Mouse (Mus musculus) mouse embryonic stem cell (cell line): ENCODE results near the gene Pigq.

ENCODE experiments used
- in situ Hi-C, 2 experiments: fragments of 300-500 bp; cut with MboI; formaldehyde crosslinking; loops; 1 replicate in 1 of 2; 3 replicates in 1 of 2; pipeline ENCODE4 v1.14.3; 2019 to 2020; ENCODE audit warnings: low sequenced_read_pairs in 2 of 2, low pct_unique_long_range_greater_than_20kb in 1 of 2, mixed read lengths in 1 of 2; ENCODE audit not compliant: unreplicated experiment in 1 of 2

The Pigq gene

GRCm38 (mm10) chr17:25959630-25960467 lies 15.1 kb upstream of the Pigq start:
- in situ Hi-C loops, result no loop called here

- in situ Hi-C loops, result no loop called here
Observed at GRCm38 (mm10) chr17:25958771-25959494, 14.2 kb upstream of the Pigq start.

GRCm38 (mm10) chr17:25957586-25958051 lies 12.9 kb upstream of the Pigq start:
- in situ Hi-C loops, result no loop called here

GRCm38 (mm10) chr17:25956631-25957030 lies 11.9 kb upstream of the Pigq start:
- in situ Hi-C loops, result no loop called here

- in situ Hi-C loops, result no loop called here
Observed at GRCm38 (mm10) chr17:25956201-25956600, 11.5 kb upstream of the Pigq start.

- in situ Hi-C loops, result no loop called here
Observed at GRCm38 (mm10) chr17:25955736-25956135, 11.0 kb upstream of the Pigq start.

GRCm38 (mm10) chr17:25954671-25955070 lies 9.9 kb upstream of the Pigq start:
- in situ Hi-C loops, result no loop called here

- in situ Hi-C loops, result no loop called here
Observed at GRCm38 (mm10) chr17:25953161-25953560, 8.4 kb upstream of the Pigq start.

- in situ Hi-C loops, result no loop called here
Observed at GRCm38 (mm10) chr17:25951803-25952623, 7.3 kb upstream of the Pigq start, which contains the start of gene A930017K11Rik. TSS of gene A930017K11Rik (minus strand) at chr17:25952565.

- in situ Hi-C loops, result no loop called here
Observed at GRCm38 (mm10) chr17:25951225-25951802, 6.6 kb upstream of the Pigq start.

GRCm38 (mm10) chr17:25950706-25951105 lies 6.0 kb upstream of the Pigq start:
- in situ Hi-C loops, result no loop called here

- in situ Hi-C loops, result no loop called here
Observed at GRCm38 (mm10) chr17:25949981-25950380, 5.2 kb upstream of the Pigq start.

GRCm38 (mm10) chr17:25948051-25948450 lies 3.3 kb upstream of the Pigq start:
- in situ Hi-C loops, result no loop called here

- in situ Hi-C loops, result no loop called here
Observed at GRCm38 (mm10) chr17:25947576-25947975, 2.8 kb upstream of the Pigq start.

- in situ Hi-C loops, result no loop called here
Observed at GRCm38 (mm10) chr17:25946891-25947290, 2.2 kb upstream of the Pigq start.

- in situ Hi-C loops, result no loop called here
Observed at GRCm38 (mm10) chr17:25946349-25946748, 1.6 kb upstream of the Pigq start.

GRCm38 (mm10) chr17:25945517-25946155 lies 900 bp upstream of the Pigq start:
- in situ Hi-C loops, result no loop called here

GRCm38 (mm10) chr17:25943769-25944168 lies 967 bp downstream of the Pigq start:
- in situ Hi-C loops, result no loop called here
